Mouse (Mus musculus) adrenal gland, postnatal 10 days (tissue): ENCODE data around the gene Shc3. TPM values are rescaled to one million over a fixed set of nuclear protein-coding genes. Genes with fewer than 3 reads are reported as not detected.

Experiments
- DNase-seq: peaks from one replicate; pipeline ENCODE4 v3.0.0; 2021; ENCODE audit warnings: mixed read lengths
- total RNA-seq, 2 experiments: library from RNA; stranded (reverse); gene quantifications; 2 replicates each; pipeline ENCODE4 v1.2.3; 2021

Shc3 gene
- total RNA-seq, 2 experiments from 2014 or later, result 1.4 to 4.5 TPM

- DNase-seq, result no peak
Measured at GRCm38 (mm10) chr13:51480341-51481011, 88.7 kb downstream of the Shc3 start.

GRCm38 (mm10) chr13:51479826-51480225, 89.4 kb downstream of the Shc3 start:
- peak; percentile 61 for DNase-seq

DNA sequence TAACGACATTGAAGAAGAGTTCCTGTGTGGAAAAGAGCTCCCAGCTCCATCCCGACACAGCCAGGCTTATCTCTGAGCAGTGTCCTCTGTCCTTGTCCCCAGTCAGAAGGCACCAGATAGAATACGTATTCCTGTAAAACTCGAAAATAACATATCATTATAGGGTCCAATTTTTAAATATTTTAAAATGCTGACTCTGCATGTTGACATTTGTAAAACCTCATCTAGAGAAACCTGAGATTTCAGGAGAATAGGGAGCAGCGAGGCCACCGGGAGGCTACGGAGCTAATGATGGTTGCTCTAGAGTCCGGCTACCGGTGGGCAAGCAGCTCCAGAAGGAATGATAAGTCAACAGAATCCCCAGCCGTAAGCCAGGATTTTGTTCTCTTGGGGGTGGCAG, 92.2 kb downstream of the Shc3 start:
- no peak for DNase-seq

DNA sequence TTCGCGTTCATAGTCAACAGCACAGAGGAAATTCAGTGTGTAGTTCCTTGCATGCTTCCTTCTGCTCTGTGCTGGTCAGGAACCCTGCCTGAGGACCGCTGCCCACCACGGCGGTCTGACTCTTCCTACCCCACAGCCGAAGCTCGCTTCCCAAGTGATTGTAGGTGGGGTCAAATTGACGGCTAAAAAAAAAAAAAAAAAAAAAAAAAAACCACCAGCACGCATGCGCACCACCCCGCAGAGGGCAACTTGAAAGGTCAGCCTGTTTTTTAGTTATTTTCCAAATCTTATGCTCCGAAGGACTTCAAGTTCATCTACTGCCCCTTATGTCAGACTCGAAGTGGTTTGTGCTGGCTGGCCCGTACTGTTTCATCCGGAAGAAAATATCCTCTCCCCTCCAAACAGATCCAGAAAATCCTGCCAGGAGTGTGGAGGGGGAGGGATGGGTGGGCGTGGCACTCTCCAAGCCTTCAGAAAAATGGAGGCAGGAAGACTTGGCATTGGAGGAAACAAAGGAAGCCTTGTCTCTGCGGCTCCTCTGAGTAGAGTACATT, 100.4 kb downstream of the Shc3 start:
- DNase-seq, result no peak

DNA sequence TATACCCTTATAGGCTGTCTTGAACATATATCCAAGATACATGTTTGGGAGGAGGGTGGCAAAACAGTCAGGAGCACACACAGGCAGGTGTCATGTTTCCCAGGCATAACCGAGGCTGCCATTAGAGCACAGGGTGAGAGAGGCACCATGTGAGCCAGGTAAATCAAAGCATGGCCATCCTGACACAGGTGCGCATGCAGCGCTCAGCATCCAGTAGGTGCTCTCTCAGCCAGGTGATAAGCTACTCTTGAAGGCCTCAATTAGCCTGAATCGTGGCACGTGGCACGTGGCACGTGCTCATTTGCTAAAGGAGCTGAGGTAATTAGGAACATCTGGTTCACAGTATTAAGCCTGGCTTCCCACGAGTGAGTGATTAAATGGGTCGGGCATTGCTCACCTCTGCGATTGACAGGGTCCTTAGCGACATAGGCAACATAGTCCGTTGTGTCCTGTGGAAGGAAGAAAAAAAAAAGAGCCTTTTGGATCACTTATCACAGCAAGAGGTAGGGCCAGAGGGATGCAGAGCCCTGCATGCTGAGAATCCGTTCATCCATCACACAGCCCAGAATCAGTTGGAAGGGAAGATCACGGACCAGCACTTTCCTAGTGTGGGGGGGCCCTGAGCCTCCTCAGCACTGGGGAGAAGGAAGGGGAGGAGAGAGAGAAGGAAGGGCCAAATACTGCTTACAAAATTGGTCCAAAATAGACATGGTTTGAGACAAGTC, 102.9 kb downstream of the Shc3 start:
- no peak for DNase-seq

GRCm38 (mm10) chr13:51464294-51464693, 104.9 kb downstream of the Shc3 start:
- no peak for DNase-seq

- DNase-seq, result no peak
Measured at GRCm38 (mm10) chr13:51456190-51456878, 112.9 kb downstream of the Shc3 start.

GRCm38 (mm10) chr13:51446550-51446949, 122.7 kb downstream of the Shc3 start:
- DNase-seq, result no peak

DNA sequence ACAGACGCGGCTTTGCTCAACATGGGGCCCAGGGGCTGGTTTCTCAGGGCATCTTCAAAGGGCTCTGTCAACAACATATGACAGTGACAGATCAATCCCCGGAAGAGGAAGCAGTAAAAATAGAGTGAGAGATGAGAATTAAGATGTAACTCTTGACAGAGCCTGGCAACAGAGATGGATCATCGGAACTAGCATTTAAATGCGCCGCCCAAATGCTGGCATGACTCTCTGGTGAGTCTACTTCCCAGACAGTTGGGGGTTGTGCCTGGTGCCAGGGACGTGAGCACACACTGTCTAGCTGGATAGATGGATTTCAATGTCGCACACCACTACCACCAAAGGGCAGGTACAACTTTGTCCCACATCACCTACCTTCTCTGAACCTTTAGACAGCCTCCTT, 126.3 kb downstream of the Shc3 start:
- DNase-seq, result no peak

GRCm38 (mm10) chr13:51437105-51438085, 131.8 kb downstream of the Shc3 start:
- no peak for DNase-seq

DNA sequence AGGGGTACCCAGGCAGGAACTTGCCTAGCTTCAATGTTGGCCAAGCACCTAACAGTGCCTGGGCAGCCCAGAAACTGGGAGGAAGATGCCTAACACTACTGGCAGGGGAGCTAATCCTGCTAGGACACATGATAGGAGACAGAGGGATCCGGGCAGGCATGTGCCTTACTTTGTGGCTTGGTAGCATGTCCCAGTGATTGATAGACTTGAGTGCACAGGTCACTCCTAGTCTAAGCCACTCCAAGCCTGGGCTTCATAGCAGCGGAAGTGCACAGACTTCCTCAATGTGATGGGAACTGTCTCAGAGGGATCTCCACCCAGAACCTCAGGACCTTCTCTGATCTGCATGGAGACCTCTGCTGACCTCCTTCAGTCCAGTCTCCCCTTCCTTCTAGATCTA, 134.1 kb downstream of the Shc3 start:
- DNase-seq, result no peak

DNA sequence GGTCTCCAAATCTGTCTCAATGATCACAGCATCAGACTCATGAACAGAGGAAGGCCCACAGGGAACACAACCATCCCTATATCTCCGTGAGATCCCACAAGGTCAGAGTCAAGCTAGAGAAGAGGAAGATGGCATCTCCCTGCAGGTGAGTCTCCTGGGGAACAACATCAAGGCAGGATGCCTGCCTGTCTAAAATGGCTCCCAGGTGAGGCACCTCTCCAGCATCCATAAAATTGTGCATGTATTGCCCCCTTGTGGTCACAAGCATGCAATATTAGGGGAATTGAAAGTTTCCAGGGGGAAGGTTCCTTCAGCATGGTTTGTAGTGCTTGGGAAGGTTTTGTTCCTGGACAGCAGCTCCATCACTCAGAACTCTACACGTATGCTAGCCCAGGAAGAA, 134.8 kb downstream of the Shc3 start:
- no peak for DNase-seq

- no peak for DNase-seq
Measured at GRCm38 (mm10) chr13:51433371-51433770, 135.8 kb downstream of the Shc3 start.

DNA sequence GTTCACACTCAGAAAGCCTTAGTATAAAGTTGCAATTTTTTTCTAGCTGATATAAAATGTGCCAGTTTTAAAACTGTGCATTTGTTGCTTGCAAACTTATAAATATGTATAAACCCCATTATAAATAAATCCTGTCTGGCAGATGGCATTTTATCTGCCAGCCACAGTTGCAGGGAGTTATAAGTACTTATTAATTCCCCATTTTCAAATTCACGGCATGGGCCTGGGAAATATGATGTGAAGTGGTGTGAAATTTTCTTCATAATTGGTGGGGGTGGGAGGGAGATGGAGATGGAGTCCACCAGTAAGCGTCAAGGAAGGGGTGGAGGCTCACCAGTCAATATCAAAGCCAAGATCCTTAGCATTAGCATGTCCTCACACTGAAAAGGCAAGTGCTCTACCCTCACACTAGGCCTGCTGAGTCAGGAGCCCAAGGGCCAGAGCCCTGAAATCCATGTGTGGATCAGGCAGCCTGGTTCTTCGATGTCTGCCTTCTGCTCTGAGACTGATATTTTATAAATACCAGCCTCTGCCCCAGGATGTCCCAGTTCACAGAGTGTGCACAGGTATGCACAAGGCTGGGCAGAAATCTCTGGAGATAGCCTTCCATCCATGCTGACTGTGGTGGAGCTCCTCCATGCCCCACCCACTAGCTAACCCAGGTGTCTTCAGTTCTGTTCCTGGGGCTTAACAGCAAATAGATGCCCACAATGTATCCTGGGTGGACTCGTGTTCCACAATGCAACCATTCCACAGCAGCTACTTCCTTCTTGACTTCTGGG, 143.4 kb downstream of the Shc3 start:
- DNase-seq, result no peak

DNA sequence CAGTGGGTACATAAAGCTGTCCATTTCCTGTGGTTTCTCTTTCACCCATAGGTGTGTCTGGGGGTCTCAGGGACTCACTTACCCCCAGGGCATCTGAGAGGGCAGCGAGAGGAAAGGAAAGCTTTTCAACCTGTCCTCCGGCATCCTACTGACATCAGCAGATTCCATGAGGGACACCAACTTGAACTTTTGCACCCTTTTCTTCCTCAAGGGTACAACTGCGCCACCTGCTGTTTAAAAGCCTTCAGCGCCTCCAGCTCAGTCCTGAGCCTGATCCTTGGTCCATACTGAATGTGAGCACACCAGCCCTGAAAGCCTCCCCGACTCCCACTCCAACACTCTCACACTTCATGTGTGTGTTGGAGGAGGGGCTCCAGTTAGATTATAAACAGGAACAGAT, 144.6 kb downstream of the Shc3 start:
- DNase-seq, result peak; percentile 84

DNA sequence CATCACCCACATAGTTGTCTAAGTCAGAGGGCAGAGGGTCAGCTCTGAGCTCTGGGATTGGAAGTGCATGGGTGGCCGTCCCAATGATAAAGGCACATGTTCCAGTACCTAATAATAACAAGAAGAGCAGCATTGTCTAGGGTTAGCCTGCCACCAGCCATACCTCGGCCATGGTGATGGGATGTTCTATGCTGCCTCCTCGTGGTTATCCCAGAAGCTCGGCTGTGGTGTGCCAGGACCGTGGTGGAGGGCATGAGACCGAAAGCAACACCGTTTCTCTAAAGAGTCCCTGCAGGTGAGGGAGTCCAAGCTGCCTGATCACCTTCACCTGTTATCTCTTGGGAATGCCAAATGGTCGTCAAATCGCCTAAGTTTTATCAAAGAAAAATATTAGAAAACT, 145.6 kb downstream of the Shc3 start:
- DNase-seq, result no peak

DNA sequence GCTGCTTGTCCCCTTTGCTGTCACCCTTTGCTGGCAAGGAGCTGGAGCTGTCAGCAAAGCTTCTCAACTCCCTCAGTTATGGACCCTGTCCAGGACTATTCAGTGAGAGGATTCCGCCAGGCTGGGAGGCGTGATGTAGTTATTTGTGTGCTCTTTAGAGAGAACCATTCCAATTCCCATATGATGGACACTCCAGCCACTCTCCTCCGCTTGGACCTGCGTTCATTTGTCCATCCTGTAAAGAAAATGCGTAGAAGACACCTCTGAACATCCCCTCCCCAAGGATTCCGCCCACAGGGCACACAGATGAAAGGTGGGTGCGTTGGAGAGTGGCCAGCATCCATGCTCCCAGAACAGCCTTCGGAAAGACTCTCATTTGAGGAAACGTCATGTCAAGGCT, 148.4 kb downstream of the Shc3 start:
- DNase-seq, result no peak

DNA sequence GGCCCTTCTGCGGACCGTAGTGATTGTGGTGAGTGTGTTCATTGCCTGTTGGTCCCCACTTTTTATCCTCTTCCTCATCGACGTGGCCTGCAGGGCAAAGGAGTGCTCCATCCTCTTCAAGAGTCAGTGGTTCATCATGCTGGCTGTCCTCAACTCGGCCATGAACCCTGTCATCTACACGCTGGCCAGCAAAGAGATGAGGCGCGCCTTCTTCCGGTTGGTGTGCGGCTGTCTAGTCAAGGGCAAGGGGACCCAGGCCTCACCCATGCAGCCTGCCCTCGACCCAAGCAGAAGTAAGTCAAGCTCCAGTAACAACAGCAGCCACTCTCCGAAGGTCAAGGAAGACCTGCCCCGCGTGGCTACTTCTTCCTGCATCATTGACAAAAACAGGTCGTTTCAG, 149.7 kb downstream of the Shc3 start:
- no peak for DNase-seq

GRCm38 (mm10) chr13:51418942-51419451, 150.2 kb downstream of the Shc3 start:
- no peak for DNase-seq

DNA sequence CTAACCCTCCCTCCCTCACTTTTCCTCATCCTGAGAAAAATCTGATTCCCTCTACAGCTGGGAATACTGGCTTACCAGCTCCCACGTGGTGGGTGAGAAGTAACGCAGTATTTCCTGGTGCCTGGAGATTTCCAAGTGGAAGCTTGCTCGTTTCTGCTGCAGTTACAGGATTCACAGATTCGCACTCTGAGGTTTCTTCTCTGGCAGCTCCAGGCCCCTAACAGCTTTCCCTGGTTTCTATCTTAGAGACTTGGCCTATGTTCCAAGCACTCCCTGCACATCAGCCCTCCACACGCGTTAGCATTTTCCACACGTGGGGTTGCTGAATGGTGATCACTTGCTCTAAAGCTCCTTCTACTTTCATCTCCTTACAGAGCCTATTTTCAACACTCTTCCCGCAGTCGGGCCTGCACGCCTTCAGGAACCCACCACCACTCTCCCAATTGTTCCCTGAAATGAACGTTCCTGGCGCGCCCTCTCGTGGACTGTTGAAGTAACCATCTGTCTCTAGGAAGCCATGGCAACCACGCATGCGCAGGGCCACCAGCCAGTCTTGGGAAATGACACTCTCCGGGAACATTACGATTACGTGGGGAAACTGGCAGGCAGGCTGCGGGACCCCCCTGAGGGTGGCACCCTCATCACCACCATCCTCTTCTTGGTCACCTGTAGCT, 150.8 kb downstream of the Shc3 start:
- peak; percentile 95 for DNase-seq
